Mouse (Mus musculus): ENCODE measurements at regions not wholly inside any gene's neighbourhood (a gene's known extent, or its start where the extent isn't known, plus 50 kb on each side); places are given as distances from the start of the nearest gene placed in this dataset.

- DNase-seq (ENCODE audit: low spot score in 2 of 2): no peak
Measured at GRCm38 (mm10) chr13:33721851-33722250, 60.6 kb downstream of the Serpinb6d start.

- DNase-seq (ENCODE audit: low spot score in 2 of 2): peak; percentile 67 to 80
Measured at GRCm38 (mm10) chr13:33762293-33763125, 80.7 kb downstream of the Serpinb6e start.

GRCm38 (mm10) chr13:33763295-33763916, 79.8 kb downstream of the Serpinb6e start:
- peak in 1 of 2 experiments; percentile 12 for DNase-seq (ENCODE audit: low spot score in 2 of 2)

Data from right cerebral cortex, postnatal 10 days (tissue).